Mouse (Mus musculus) left cerebral cortex, postnatal 14 days (tissue): ENCODE data around the gene Olfr1202. TPM values are rescaled to one million over a fixed set of nuclear protein-coding genes. Genes with fewer than 3 reads are reported as not detected.

ENCODE experiments used
- DNase-seq, 2 experiments: peaks; one replicate each; pipeline ENCODE4 v3.0.0; 2021 to 2022; ENCODE audit warnings: low spot score in 2 of 2, mixed read lengths in 1 of 2
- intact Hi-C: fragments of 180-260 bp; cut with DNase I; formaldehyde crosslinking; loops from one replicate; pipeline ENCODE4 v1.15.1; 2025
- long read RNA-seq, 2 experiments: library from polyadenylated mRNA; stranded (forward); transcript quantifications; one replicate each; pipeline ENCODE4 v2.0.0; 2021
- total RNA-seq, 2 experiments: library from RNA; stranded (reverse); gene quantifications; 2 replicates each; pipeline ENCODE4 v1.2.3; 2021

Olfr1202 gene
- total RNA-seq: not detected
- long read RNA-seq, experiment 1: 0 reads
- long read RNA-seq, experiment 2: 0 reads

DNA sequence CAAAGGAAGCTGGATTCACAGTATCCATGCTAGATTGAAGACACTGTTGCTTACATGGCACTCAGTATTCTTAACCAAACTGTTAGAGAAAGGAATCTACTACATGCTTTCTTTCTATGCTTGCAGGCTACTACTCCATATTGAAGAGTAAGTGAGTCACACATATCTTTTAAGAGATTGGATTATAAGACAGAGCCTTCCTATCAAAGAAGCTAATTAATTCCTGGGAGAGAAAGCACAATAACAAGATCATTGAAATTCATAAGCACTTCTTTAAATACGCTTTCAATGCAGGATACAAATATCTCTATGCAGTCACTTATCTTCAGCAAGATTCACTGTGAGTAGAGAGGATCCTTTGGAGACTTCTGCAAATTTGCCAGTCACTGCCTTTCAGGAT lies at the start of gene Olfr1202:
Gene Olfr1202 (plus strand): TSS at position 301 of the 400 bp plus-strand sequence.
- no peak for DNase-seq
- intact Hi-C loops: no loop called here

DNA sequence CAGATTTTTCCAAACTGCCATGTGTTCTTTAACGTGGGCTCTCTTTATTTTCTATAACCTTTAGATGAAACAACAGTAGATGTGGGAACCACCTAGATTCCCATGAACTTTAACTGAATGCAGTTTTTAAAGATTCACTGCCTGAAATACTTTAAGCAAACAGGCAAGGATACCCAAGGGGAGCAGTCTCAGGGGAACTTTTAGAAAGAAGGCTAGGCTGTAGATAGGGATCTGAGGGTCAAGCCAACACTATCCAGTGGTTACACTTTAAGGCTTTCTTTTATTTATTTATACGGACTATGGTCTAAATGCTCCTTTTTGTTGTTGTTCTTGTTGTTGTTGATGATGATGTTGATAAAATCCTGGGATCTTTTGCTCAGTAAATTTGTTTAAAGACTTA lies 43.9 kb upstream of the Olfr1202 start, which contains the start of gene Olfr1200:
Gene Olfr1200 (minus strand): TSS at position 101 of the 400 bp plus-strand sequence.
- DNase-seq: no peak
- intact Hi-C loops: no loop called here

DNA sequence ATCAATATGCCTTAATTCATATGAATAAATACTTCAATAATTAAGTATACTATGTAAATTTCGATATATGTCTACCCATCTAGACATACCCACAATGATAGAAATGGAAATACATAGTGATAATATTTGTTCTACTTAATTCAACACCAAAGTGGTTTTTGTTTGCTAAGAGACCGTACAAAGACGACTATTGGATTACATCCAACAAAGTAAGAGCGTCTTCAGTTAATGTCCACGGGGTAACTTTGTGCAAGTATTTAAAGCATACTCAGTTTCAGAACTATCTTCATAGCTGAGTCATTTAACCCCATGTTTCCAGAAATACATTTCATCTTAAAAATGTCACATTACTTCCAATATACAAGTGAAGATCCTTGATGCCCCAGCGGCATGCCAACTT lies 21.6 kb upstream of the Olfr1202 start, which contains the start of gene Olfr1201:
Gene Olfr1201 (plus strand): TSS at position 301 of the 400 bp plus-strand sequence.
- intact Hi-C loops: no loop called here
- DNase-seq: no peak

GRCm38 (mm10) chr2:88829437-88829836 lies 15.1 kb downstream of the Olfr1202 start, which contains the start of gene Olfr1205:
Olfr1205 (plus strand) TSS chr2:88829737.
- no peak for DNase-seq
- intact Hi-C loops: no loop called here

DNA sequence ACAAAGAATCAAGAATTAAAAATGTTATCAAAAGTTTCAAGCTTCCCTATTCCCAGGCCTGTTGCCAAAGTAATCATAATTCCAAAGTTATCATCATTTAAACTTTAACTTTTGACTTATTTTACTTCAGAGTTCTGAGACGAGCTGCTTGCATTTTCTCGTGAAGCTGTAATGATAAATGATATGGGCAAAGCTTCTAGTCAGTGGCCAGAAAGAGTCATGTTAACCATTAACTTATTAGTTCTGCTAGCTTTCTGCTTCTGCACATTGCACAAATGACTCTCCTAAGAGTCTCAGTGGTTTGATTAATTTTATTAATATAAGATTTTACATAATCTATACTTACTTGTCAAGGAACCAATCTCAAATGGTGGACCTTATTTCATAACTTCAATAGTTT lies 24.2 kb downstream of the Olfr1202 start:
- DNase-seq: no peak
- intact Hi-C loops: no loop called here

GRCm38 (mm10) chr2:88848992-88849391 lies 34.7 kb downstream of the Olfr1202 start, which contains the start of gene Olfr1204:
Olfr1204 (plus strand) TSS chr2:88849292.
- intact Hi-C loops: no loop called here
- no peak for DNase-seq

- no peak for DNase-seq
- intact Hi-C loops: no loop called here
These were observed 48.6 kb downstream of the Olfr1202 start, which contains the start of gene Olfr1206 for GRCm38 (mm10) chr2:88862931-88863330. Olfr1206 (plus strand) TSS chr2:88863231.

Other genes with a start within 250 kb of the Olfr1202 start
- not detected for gene Olfr1189, start 228.0 kb upstream of the Olfr1202 start, total RNA-seq
- gene Olfr1191-ps1, start 174.0 kb upstream of the Olfr1202 start, total RNA-seq: not detected
- not detected for gene Olfr1192-ps1, start 166.0 kb upstream of the Olfr1202 start, total RNA-seq
- not detected for gene Olfr1193, start 138.9 kb upstream of the Olfr1202 start, total RNA-seq
- not detected for gene Olfr1195, start 125.3 kb upstream of the Olfr1202 start, total RNA-seq
- gene Olfr1196, start 109.9 kb upstream of the Olfr1202 start, total RNA-seq: not detected
- not detected for gene Olfr1197, start 82.1 kb upstream of the Olfr1202 start, total RNA-seq
- not detected for gene Olfr1198, start 63.1 kb upstream of the Olfr1202 start, total RNA-seq
- not detected for gene Olfr1199, start 54.0 kb upstream of the Olfr1202 start, total RNA-seq
- gene Olfr1200, start 44.0 kb upstream of the Olfr1202 start, total RNA-seq: not detected
- not detected for gene Olfr1201, start 21.5 kb upstream of the Olfr1202 start, total RNA-seq
- not detected for gene Olfr1205, start 15.2 kb downstream of the Olfr1202 start, total RNA-seq
- gene Olfr1204, start 34.8 kb downstream of the Olfr1202 start, total RNA-seq: not detected
- not detected for gene Olfr1206, start 48.7 kb downstream of the Olfr1202 start, total RNA-seq
- gene Olfr1208, start 87.8 kb downstream of the Olfr1202 start, total RNA-seq: not detected
- gene Olfr1209, start 100.7 kb downstream of the Olfr1202 start, total RNA-seq: not detected
- gene Olfr1211, start 123.6 kb downstream of the Olfr1202 start, total RNA-seq: not detected
- not detected for gene Olfr1212, start 139.5 kb downstream of the Olfr1202 start, total RNA-seq
- not detected for gene Gm13762, start 165.8 kb downstream of the Olfr1202 start, total RNA-seq
- not detected for gene Olfr1214, start 178.2 kb downstream of the Olfr1202 start, total RNA-seq
- gene Olfr1215, start 192.5 kb downstream of the Olfr1202 start, total RNA-seq: not detected
- not detected for gene Olfr1216, start 203.8 kb downstream of the Olfr1202 start, total RNA-seq
- not detected for gene Olfr1217, start 217.6 kb downstream of the Olfr1202 start, total RNA-seq
- gene Olfr1218, start 246.7 kb downstream of the Olfr1202 start, total RNA-seq: not detected